ENCODE assay signal across 9 mouse cellular contexts in the genomic region with DNA sequence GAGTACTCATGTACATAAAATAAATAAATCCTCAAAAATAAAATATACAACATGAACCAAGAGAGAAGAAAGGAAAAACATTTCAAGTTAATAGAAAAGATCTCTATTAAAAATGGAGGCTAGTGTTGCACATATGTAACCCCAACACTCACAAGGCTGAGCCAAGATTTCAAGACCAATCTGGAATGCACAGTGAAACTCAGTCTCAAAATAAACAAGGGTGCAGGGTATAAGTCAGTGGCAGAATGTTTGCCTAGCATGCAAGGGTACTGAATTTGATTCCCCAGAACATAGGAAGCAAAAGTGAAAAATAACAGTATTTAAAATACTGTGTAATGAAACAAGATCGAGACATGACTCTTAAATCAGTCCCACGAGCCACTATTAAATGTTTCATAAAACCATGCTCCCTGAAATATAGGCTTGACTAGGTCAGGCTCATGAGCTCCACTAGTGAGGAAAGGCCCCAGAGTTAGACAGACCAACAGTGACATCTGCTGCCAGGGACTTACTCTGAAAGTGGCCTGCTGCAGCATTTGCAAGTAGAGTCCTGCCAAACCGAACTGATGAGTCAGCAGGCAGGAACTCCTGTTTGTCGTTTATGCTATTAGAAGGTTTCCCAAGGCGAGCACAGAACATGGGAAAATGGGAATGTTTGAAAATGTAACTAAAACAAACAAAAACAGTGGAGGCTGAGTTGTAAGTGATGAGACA.
DNase-seq lines count a peak whose midpoint lies in the region; ATAC-seq and TF ChIP-seq lines count a peak whose summit lies in the region.
"Had no signal": no experiment of that assay in that cellular context is flagged by ENCODE, and none has a peak within 500 bp of the region (broad histone marks: within the 10 kb centered on the region; RNA-seq: fewer than 3 reads in every experiment).

No protein-coding gene starts in this region.

- no peaks in the 10 kb centered on the region for H3K9me3 ChIP-seq in forebrain, embryonic 13.5 days (replicated peaks)
- H3K9me3 ChIP-seq in forebrain, embryonic 12.5 days = no peaks in the 10 kb centered on the region
- no peaks in the 10 kb centered on the region for H3K9me3 ChIP-seq in embryonic facial prominence, embryonic 11.5 days (replicated peaks; ENCODE audit: control insufficient read depth, low read length)
- H3K9me3 ChIP-seq in heart, embryonic 13.5 days = no peaks in the 10 kb centered on the region
- no peaks in the 10 kb centered on the region for H3K9me3 ChIP-seq in liver, postnatal 0 days (ENCODE audit: low read length)
- H3K9me3 ChIP-seq: G1E had no signal

- no peak overlapping the region for H3K9ac ChIP-seq in forebrain, embryonic 13.5 days
- no peak overlapping the region for H3K9ac ChIP-seq in forebrain, embryonic 12.5 days
- no peak overlapping the region for H3K9ac ChIP-seq in embryonic facial prominence, embryonic 11.5 days (replicated peaks; ENCODE audit: low read length)
- H3K9ac ChIP-seq in heart, embryonic 13.5 days = no peak overlapping the region
- no peak overlapping the region for H3K9ac ChIP-seq in liver, postnatal 0 days (replicated peaks)

- no peak overlapping the region for H3K4me2 ChIP-seq in forebrain, embryonic 13.5 days
- no peak overlapping the region for H3K4me2 ChIP-seq in forebrain, embryonic 12.5 days
- H3K4me2 ChIP-seq in embryonic facial prominence, embryonic 11.5 days (ENCODE audit: low read depth, low read length) = no peak overlapping the region
- no peak overlapping the region for H3K4me2 ChIP-seq in heart, embryonic 13.5 days
- no peak overlapping the region for H3K4me2 ChIP-seq in liver, postnatal 0 days (ENCODE audit: low read depth, low read length)

- DNase-seq in embryonic facial prominence, embryonic 11.5 days (ENCODE audit: low spot score) = peak; percentile 81
- DNase-seq in kidney, postnatal 36 days = peak; percentile 38 to 62
- DNase-seq in liver, postnatal 0 days = no peak
- DNase-seq in right cerebral cortex, adult 2 months (ENCODE audit: low spot score in 2 of 2) = peak; percentile 48 to 68
- DNase-seq in spleen, postnatal 14 days (ENCODE audit: low spot score in 2 of 2) = no peak

- no peak for TF ChIP-seq EP300 in liver, postnatal 0 days (IDR thresholded peaks at IDR 0.05; ENCODE audit: low read depth)

- peak; percentile 48; the same call in 1 of the 2 replicates for ATAC-seq in forebrain, embryonic 13.5 days
- no peak for ATAC-seq in forebrain, embryonic 12.5 days (ENCODE audit: low FRiP score)
- ATAC-seq in embryonic facial prominence, embryonic 11.5 days (replicated peaks; ENCODE audit: insufficient number of reproducible peaks, low FRiP score, low TSS enrichment, low read depth) = 0 out of 2 replicates have a peak, but pooled peaks have one; percentile 57
- no peak for ATAC-seq in heart, embryonic 13.5 days (ENCODE audit: extremely low read depth, insufficient number of reproducible peaks, low FRiP score, low TSS enrichment)
- no peak for ATAC-seq in liver, postnatal 0 days

- WGBS in forebrain, embryonic 13.5 days = 65% methylated on average over 5 of the region's 5 CpGs
- WGBS in forebrain, embryonic 12.5 days = 62% methylated on average over 5 of the region's 5 CpGs
- WGBS in embryonic facial prominence, embryonic 11.5 days = 30% methylated on average over 5 of the region's 5 CpGs
- WGBS in heart, embryonic 13.5 days = 34% methylated on average over 5 of the region's 5 CpGs
- WGBS in liver, postnatal 0 days (ENCODE audit: insufficient replicate concordance) = 47% methylated on average over 5 of the region's 5 CpGs

- peak; percentile 37 for TF ChIP-seq CTCF in liver, postnatal 0 days (IDR thresholded peaks at IDR 0.05; ENCODE audit: low read depth)

- no peaks in the 10 kb centered on the region for H3K36me3 ChIP-seq in forebrain, embryonic 13.5 days (ENCODE audit: poor library complexity, severe bottlenecking)
- H3K36me3 ChIP-seq in forebrain, embryonic 12.5 days (replicated peaks) = no peaks in the 10 kb centered on the region
- no peaks in the 10 kb centered on the region for H3K36me3 ChIP-seq in embryonic facial prominence, embryonic 11.5 days (replicated peaks; ENCODE audit: control insufficient read depth, insufficient read depth, low read depth, low read length)
- no peaks in the 10 kb centered on the region for H3K36me3 ChIP-seq in heart, embryonic 13.5 days
- H3K36me3 ChIP-seq in liver, postnatal 0 days (replicated peaks; ENCODE audit: insufficient read depth, low read length) = no peaks in the 10 kb centered on the region
- H3K36me3 ChIP-seq: G1E had no signal

- H3K27me3 ChIP-seq in forebrain, embryonic 13.5 days = no peaks in the 10 kb centered on the region
- no peaks in the 10 kb centered on the region for H3K27me3 ChIP-seq in forebrain, embryonic 12.5 days
- H3K27me3 ChIP-seq in embryonic facial prominence, embryonic 11.5 days (ENCODE audit: control insufficient read depth, insufficient read depth, low read length) = no peaks in the 10 kb centered on the region
- no peaks in the 10 kb centered on the region for H3K27me3 ChIP-seq in heart, embryonic 13.5 days (replicated peaks)
- H3K27me3 ChIP-seq in liver, postnatal 0 days (ENCODE audit: insufficient read depth, low read length) = no peaks in the 10 kb centered on the region

- no peak overlapping the region for H3K27ac ChIP-seq in forebrain, embryonic 13.5 days
- no peak overlapping the region for H3K27ac ChIP-seq in forebrain, embryonic 12.5 days
- no peak overlapping the region for H3K27ac ChIP-seq in embryonic facial prominence, embryonic 11.5 days (replicated peaks; ENCODE audit: low read depth, low read length)
- peak overlapping the region; percentile 45 for H3K27ac ChIP-seq in heart, embryonic 13.5 days (replicated peaks)
- no peak overlapping the region for H3K27ac ChIP-seq in liver, postnatal 0 days (ENCODE audit: low read depth)

- no peaks in the 10 kb centered on the region for H3K4me1 ChIP-seq in forebrain, embryonic 13.5 days
- H3K4me1 ChIP-seq in forebrain, embryonic 12.5 days = no peaks in the 10 kb centered on the region
- no peaks in the 10 kb centered on the region for H3K4me1 ChIP-seq in embryonic facial prominence, embryonic 11.5 days (ENCODE audit: control insufficient read depth, insufficient read depth, low read length)
- no peaks in the 10 kb centered on the region for H3K4me1 ChIP-seq in heart, embryonic 13.5 days
- no peaks in the 10 kb centered on the region for H3K4me1 ChIP-seq in liver, postnatal 0 days (ENCODE audit: insufficient read depth)

- H3K4me3 ChIP-seq in forebrain, embryonic 13.5 days = no peak overlapping the region
- no peak overlapping the region for H3K4me3 ChIP-seq in forebrain, embryonic 12.5 days (replicated peaks)
- no peak overlapping the region for H3K4me3 ChIP-seq in embryonic facial prominence, embryonic 11.5 days (ENCODE audit: low read depth, low read length)
- H3K4me3 ChIP-seq in heart, embryonic 13.5 days = no peak overlapping the region
- H3K4me3 ChIP-seq in liver, postnatal 0 days (ENCODE audit: low read depth, low read length) = no peak overlapping the region

Comparison
In these comparisons a context has a peak if more than half of its experiments do, and no peak if none do; other contexts are left out.
1. ATAC-seq: peak in forebrain, embryonic 13.5 days (single experiment) and embryonic facial prominence, embryonic 11.5 days (single experiment); none in forebrain, embryonic 12.5 days (single experiment), heart, embryonic 13.5 days (single experiment) and liver, postnatal 0 days (single experiment).
2. DNase-seq: peak in embryonic facial prominence, embryonic 11.5 days (single experiment), kidney, postnatal 36 days (2 of 2) and right cerebral cortex, adult 2 months (2 of 2); none in liver, postnatal 0 days (single experiment) and spleen, postnatal 14 days (0 of 2).